In the genomic region with DNA sequence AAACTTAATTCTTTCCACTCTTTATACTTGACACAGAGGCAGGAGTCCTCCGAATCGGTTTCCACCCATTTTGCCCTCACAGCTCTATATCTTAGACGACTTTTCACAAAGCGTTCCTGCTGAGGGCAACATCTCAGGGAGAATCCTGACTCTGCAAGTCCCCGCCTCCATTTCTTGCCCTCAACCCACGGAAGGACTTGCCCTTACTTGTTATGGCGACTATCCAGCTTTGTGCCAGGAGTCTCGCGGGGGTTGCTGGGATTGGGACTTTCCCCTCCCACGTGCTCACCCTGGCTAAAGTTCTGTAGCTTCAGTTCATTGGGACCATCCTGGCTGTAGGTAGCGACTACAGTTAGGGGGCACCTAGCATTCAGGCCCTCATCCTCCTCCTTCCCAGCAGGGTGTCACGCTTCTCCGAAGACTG, we compare ENCODE assay signal across 8 mouse cellular contexts. TPM values are rescaled to one million over a fixed set of nuclear protein-coding genes. Genes with fewer than 3 reads are reported as not detected.
DNase-seq lines count a peak whose midpoint lies in the region; ATAC-seq lines count a peak whose summit lies in the region.

A gene (minus strand): TSS at position 165 of the 424 bp plus-strand sequence.
A gene (plus strand): TSS at position 269 of the 424 bp plus-strand sequence.

- ATAC-seq in inflammation-experienced regulatory T-cells, adult 6 months, result peak; percentile 63
- peak; percentile 45 for ATAC-seq in megakaryocyte-erythroid progenitor cell, adult 5-6 weeks (replicated peaks; ENCODE audit: low FRiP score, low TSS enrichment, poor library complexity, severe bottlenecking)

- intact Hi-C loops in gastrocnemius, postnatal 14 days (cut with DNase I; ENCODE audit: low total_unique reads), result no loop called here
- intact Hi-C loops in left cerebral cortex, postnatal 10 days (cut with DNase I), result no loop called here

- DNase-seq in adrenal gland, adult (ENCODE audit: inconsistent age in 2 of 2, low spot score in 1 of 2), result peak; percentile 92 to 97
- DNase-seq in embryo, embryonic 10.5 days (ENCODE audit: low spot score), result peak; percentile 97
- DNase-seq in gastrocnemius, postnatal 14 days, result peak; percentile 90
- DNase-seq in left cerebral cortex, postnatal 10 days (ENCODE audit: extremely low spot score in 1 of 2, low spot score in 2 of 2), result peak; percentile 89 to 93
- peak; percentile 84 for DNase-seq in right cerebral cortex, postnatal 25 days
- DNase-seq in urinary bladder, postnatal 4 days (ENCODE audit: low spot score in 2 of 2), result peak; percentile 85 to 88

RNA-seq across cellular contexts. Expression of the first gene that starts in this region (rescaled TPM):
- total RNA-seq in gastrocnemius, postnatal 14 days (2021), result 1 to 10 TPM; 3.5 to 4.0 TPM
- polyA plus RNA-seq in inflammation-experienced regulatory T-cells, adult 6 months (2017; shearing (Covaris generic)), result 10 to 100 TPM; 22.0 to 32.2 (median 25.7) TPM
- 1 to 10 TPM; 6.3 to 7.6 TPM for total RNA-seq in left cerebral cortex, postnatal 10 days (2021)
- total RNA-seq in megakaryocyte-erythroid progenitor cell, adult 5-6 weeks (2014; fragmentation: Nextera tagmentation), result 36.5 and 51.0 TPM in 2 replicates
- 9.6 and 14.5 TPM in 2 replicates for total RNA-seq in megakaryocyte-erythroid progenitor cell, adult 5-6 weeks (2017)

RNA-seq across cellular contexts. Expression of the second gene that starts in this region (rescaled TPM):
- total RNA-seq in gastrocnemius, postnatal 14 days (2021), result 10 to 100 TPM; 15.2 to 22.7 TPM
- 100 to 1,000 TPM; 193 to 355 (median 324) TPM for polyA plus RNA-seq in inflammation-experienced regulatory T-cells, adult 6 months (2017; shearing (Covaris generic))
- total RNA-seq in left cerebral cortex, postnatal 10 days (2021), result 10 to 100 TPM; 20.5 to 26.1 TPM
- 286 and 348 TPM in 2 replicates for total RNA-seq in megakaryocyte-erythroid progenitor cell, adult 5-6 weeks (2014; fragmentation: Nextera tagmentation)
- total RNA-seq in megakaryocyte-erythroid progenitor cell, adult 5-6 weeks (2017), result 59.0 and 109 TPM in 2 replicates

Comparison
In these comparisons a context has a peak if more than half of its experiments do, and no peak if none do; other contexts are left out.
1. Peak in every context shown above with its lines: DNase-seq and ATAC-seq.